Mouse (Mus musculus) embryonic facial prominence, embryonic 15.5 days (tissue): ENCODE measurements at regions not wholly inside any gene's neighbourhood (a gene's known extent, or its start where the extent isn't known, plus 50 kb on each side); places are given as distances from the start of the nearest gene placed in this dataset.

Experiments
- ATAC-seq: fragments of 200-750 bp; cut with Nextera tagmentation; 2 replicates; pipeline ENCODE4 v1.8.0; 2017; ENCODE audit warnings: low read depth, moderate TSS enrichment; ENCODE audit not compliant: insufficient number of reproducible peaks, low FRiP score, low TSS enrichment
- H3K27ac ChIP-seq: fragments of 300-500 bp; sonication (generic); replicated peaks from 2 replicates; pipeline ENCODE4 v1.5.1; 2015; ENCODE audit warnings: mild to moderate bottlenecking, inconsistent platforms
- H3K27me3 ChIP-seq: fragments of 300-500 bp; sonication (generic); 2 replicates; pipeline ENCODE4 v1.6.1; 2015; ENCODE audit warnings: inconsistent platforms
- H3K36me3 ChIP-seq: fragments of 300-500 bp; sonication (generic); 2 replicates; pipeline ENCODE4 v1.6.1; 2015; ENCODE audit warnings: mild to moderate bottlenecking, inconsistent platforms
- H3K4me1 ChIP-seq: fragments of 300-500 bp; sonication (generic); 2 replicates; pipeline ENCODE4 v1.6.1; 2015; ENCODE audit warnings: inconsistent platforms
- H3K4me2 ChIP-seq: fragments of 300-500 bp; sonication (generic); replicated peaks from 2 replicates; pipeline ENCODE4 v1.6.1; 2015; ENCODE audit warnings: mild to moderate bottlenecking, inconsistent platforms
- H3K4me3 ChIP-seq: fragments of 300-500 bp; sonication (generic); replicated peaks from 2 replicates; pipeline ENCODE4 v1.5.1; 2015; ENCODE audit warnings: mild to moderate bottlenecking, inconsistent platforms
- H3K9ac ChIP-seq: fragments of 300-500 bp; sonication (generic); 2 replicates; pipeline ENCODE4 v1.6.1; 2015; ENCODE audit warnings: inconsistent platforms
- H3K9me3 ChIP-seq: fragments of 300-500 bp; sonication (generic); replicated peaks from 2 replicates; pipeline ENCODE4 v1.6.1; 2016; ENCODE audit warnings: inconsistent platforms
- WGBS: fragments of 180-500 bp; shearing (Covaris S2); methylation state at CpG from one replicate; pipeline ENCODE4 v1.1.7; 2015; 5-methylcytosine and 5-hydroxymethylcytosine counted together

- no peaks in the 10 kb centered on the region for H3K4me1 ChIP-seq
Observed at GRCm38 (mm10) chr14:98387871-98388270, 218.3 kb upstream of the Dach1 start.

More at GRCm38 (mm10) chr14:98387871-98388270, 218.3 kb upstream of the Dach1 start:
- Histone ChIP-seq H3K4me2 (no peak overlapping the region), H3K9ac (no peak overlapping the region), H3K4me3 (no peak overlapping the region), H3K27me3 (no peaks in the 10 kb centered on the region), H3K9me3 (no peaks in the 10 kb centered on the region), H3K36me3 (no peaks in the 10 kb centered on the region), H3K27ac (no peak overlapping the region)
- WGBS = 61% methylated on average over 4 of the region's 4 CpGs
- no peak for ATAC-seq
